Mouse (Mus musculus): ENCODE data around the gene Mical1. TPM values are rescaled to one million over a fixed set of nuclear protein-coding genes. Genes with fewer than 3 reads are reported as not detected.
A peak's percentile ranks its signal among the peaks of the same experiment; 100 is the strongest.

Mical1 gene
- polyA plus RNA-seq, 1 experiment from 2014 or later, result 4.3 TPM

- no peaks in the 10 kb centered on the region for H3K27me3 ChIP-seq (ENCODE audit: insufficient read depth, low read length)
- no peaks in the 10 kb centered on the region for H3K9me3 ChIP-seq (ENCODE audit: low read length)
- 5% methylated on average over 5 of the region's 5 CpGs for WGBS (ENCODE audit: insufficient replicate concordance)
- DNase-seq, result no peak
- no peak for ATAC-seq
- peak overlapping the region; percentile 98; the same call in 1 of the 2 replicates for H3K27ac ChIP-seq (ENCODE audit: low read depth)
- peaks cover 16% of the 10 kb centered on the region for H3K36me3 ChIP-seq (replicated peaks; ENCODE audit: insufficient read depth, low read length)
- H3K4me1 ChIP-seq (ENCODE audit: insufficient read depth), result peaks cover 30% of the 10 kb centered on the region
- peak overlapping the region; percentile 99 for H3K4me3 ChIP-seq (ENCODE audit: low read depth, low read length)
- H3K4me2 ChIP-seq (ENCODE audit: low read depth, low read length), result peak overlapping the region; percentile 71
- TF ChIP-seq EP300 (IDR thresholded peaks at IDR 0.05; ENCODE audit: low read depth), result no peak
- TF ChIP-seq CTCF (IDR thresholded peaks at IDR 0.05; ENCODE audit: low read depth), result no peak
- peak overlapping the region; percentile 97 for H3K9ac ChIP-seq (replicated peaks)
Measured at GRCm38 (mm10) chr10:41520410-41520673, 44.2 kb downstream of the Mical1 start.

DNA sequence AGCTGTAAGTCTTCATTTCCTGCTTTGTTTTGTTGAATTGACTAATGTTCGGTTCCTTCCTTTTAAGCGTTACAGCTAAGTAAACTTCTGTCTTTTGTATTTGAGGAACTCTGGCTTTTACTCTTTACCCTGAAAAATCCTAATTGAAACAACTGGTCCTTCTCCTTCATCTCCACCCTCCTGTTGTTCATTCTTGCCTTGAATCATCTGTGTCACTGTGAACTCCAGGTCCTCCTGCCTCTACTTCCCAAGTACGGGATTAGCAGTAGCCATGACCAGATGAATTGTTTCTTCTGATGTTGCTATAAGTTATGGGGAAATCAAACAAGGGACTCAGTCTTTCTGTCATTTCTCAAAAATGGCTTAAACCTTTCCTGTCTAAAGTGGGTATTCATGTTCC lies 47.3 kb downstream of the Mical1 start:
- ATAC-seq (no peak), DNase-seq (no peak)
- Histone ChIP-seq H3K9ac (replicated peaks) (no peak overlapping the region), H3K4me1 (ENCODE audit: insufficient read depth) (peaks cover 30% of the 10 kb centered on the region), H3K27ac (ENCODE audit: low read depth) (peak overlapping the region; percentile 75; the same call in 1 of the 2 replicates), H3K36me3 (replicated peaks; ENCODE audit: insufficient read depth, low read length) (peaks cover 38% of the 10 kb centered on the region), H3K4me2 (ENCODE audit: low read depth, low read length) (peak overlapping the region; percentile 71; the same call in 1 of the 2 replicates), H3K9me3 (ENCODE audit: low read length) (no peaks in the 10 kb centered on the region), H3K27me3 (ENCODE audit: insufficient read depth, low read length) (no peaks in the 10 kb centered on the region), H3K4me3 (ENCODE audit: low read depth, low read length) (peak overlapping the region; percentile 10; the same call in 1 of the 2 replicates)
- no peak for TF ChIP-seq CTCF (IDR thresholded peaks at IDR 0.05; ENCODE audit: low read depth)
- TF ChIP-seq EP300 (IDR thresholded peaks at IDR 0.05; ENCODE audit: low read depth), result no peak
- WGBS (ENCODE audit: insufficient replicate concordance), result 46% methylated on average over 3 of the region's 3 CpGs

- Histone ChIP-seq H3K4me1 (ENCODE audit: insufficient read depth) (peaks cover 28% of the 10 kb centered on the region), H3K9ac (replicated peaks) (no peak overlapping the region), H3K36me3 (replicated peaks; ENCODE audit: insufficient read depth, low read length) (peaks cover 53% of the 10 kb centered on the region), H3K4me2 (ENCODE audit: low read depth, low read length) (no peak overlapping the region), H3K9me3 (ENCODE audit: low read length) (no peaks in the 10 kb centered on the region), H3K4me3 (ENCODE audit: low read depth, low read length) (no peak overlapping the region), H3K27ac (ENCODE audit: low read depth) (no peak overlapping the region), H3K27me3 (ENCODE audit: insufficient read depth, low read length) (no peaks in the 10 kb centered on the region)
- TF ChIP-seq EP300 (IDR thresholded peaks at IDR 0.05; ENCODE audit: low read depth), result no peak
- no peak for TF ChIP-seq CTCF (IDR thresholded peaks at IDR 0.05; ENCODE audit: low read depth)
- 75% methylated on average over 1 of the region's 1 CpGs for WGBS (ENCODE audit: insufficient replicate concordance)
- no peak for ATAC-seq
- no peak for DNase-seq
Measured at GRCm38 (mm10) chr10:41525696-41526095, 49.6 kb downstream of the Mical1 start.

DNA sequence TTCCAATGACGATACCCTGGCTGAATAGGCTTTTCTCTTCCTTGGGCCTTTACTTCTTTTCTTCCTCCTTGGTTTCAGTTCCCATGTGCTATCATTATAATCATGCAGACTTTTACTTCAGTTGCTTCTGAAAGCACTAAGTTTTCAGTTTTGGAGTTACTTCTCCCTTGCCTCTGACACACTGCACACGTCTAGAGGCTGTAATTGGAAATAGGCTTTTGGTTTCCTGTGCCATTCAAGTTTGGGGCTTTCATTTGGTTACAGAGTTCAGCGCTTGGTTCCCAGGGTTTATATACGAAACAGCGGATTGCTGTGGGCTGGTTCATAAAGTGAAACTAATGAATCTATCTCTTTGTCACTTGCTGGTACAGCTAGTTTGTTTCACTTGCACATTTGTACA lies 53.9 kb downstream of the Mical1 start:
- WGBS (ENCODE audit: insufficient replicate concordance), result 76% methylated on average over 5 of the region's 5 CpGs
- no peak for ATAC-seq

GRCm38 (mm10) chr10:41535991-41536390 lies 59.9 kb downstream of the Mical1 start:
- TF ChIP-seq EP300 (IDR thresholded peaks at IDR 0.05; ENCODE audit: low read depth) (no peak), CTCF (IDR thresholded peaks at IDR 0.05; ENCODE audit: low read depth) (no peak)
- H3K9me3 ChIP-seq (ENCODE audit: low read length), result no peaks in the 10 kb centered on the region
- H3K27ac ChIP-seq (ENCODE audit: low read depth), result no peak overlapping the region
- H3K4me2 ChIP-seq (ENCODE audit: low read depth, low read length), result no peak overlapping the region
- ATAC-seq (no peak), DNase-seq (no peak)
- H3K4me1 ChIP-seq (ENCODE audit: insufficient read depth), result no peaks in the 10 kb centered on the region
- H3K4me3 ChIP-seq (ENCODE audit: low read depth, low read length), result no peak overlapping the region
- WGBS (ENCODE audit: insufficient replicate concordance), result 91% methylated on average over 2 of the region's 2 CpGs
- H3K36me3 ChIP-seq (replicated peaks; ENCODE audit: insufficient read depth, low read length), result peaks cover 25% of the 10 kb centered on the region
- H3K27me3 ChIP-seq (ENCODE audit: insufficient read depth, low read length), result no peaks in the 10 kb centered on the region
- H3K9ac ChIP-seq (replicated peaks), result no peak overlapping the region

More for the DNA sequence above, 53.9 kb downstream of the Mical1 start:
- Histone ChIP-seq H3K27me3 (ENCODE audit: insufficient read depth, low read length) (no peaks in the 10 kb centered on the region), H3K27ac (ENCODE audit: low read depth) (no peak overlapping the region; the same call in 1 of the 2 replicates), H3K4me1 (ENCODE audit: insufficient read depth) (peaks cover 7% of the 10 kb centered on the region), H3K4me2 (ENCODE audit: low read depth, low read length) (no peak overlapping the region), H3K9ac (replicated peaks) (no peak overlapping the region), H3K36me3 (replicated peaks; ENCODE audit: insufficient read depth, low read length) (peaks cover 62% of the 10 kb centered on the region), H3K4me3 (ENCODE audit: low read depth, low read length) (no peak overlapping the region), H3K9me3 (ENCODE audit: low read length) (no peaks in the 10 kb centered on the region)
- TF ChIP-seq CTCF (IDR thresholded peaks at IDR 0.05; ENCODE audit: low read depth), result no peak
- TF ChIP-seq EP300 (IDR thresholded peaks at IDR 0.05; ENCODE audit: low read depth), result no peak
- DNase-seq, result no peak

Other genes with a start within 250 kb of the Mical1 start
- gene Fig4, start 173.1 kb upstream of the Mical1 start, polyA plus RNA-seq (2015; fragmentation: Nextera tagmentation; extraction: Ambion mirVana), result 5.8 and 6.0 TPM in 2 replicates
- not detected in 2 replicates for gene Ak9, start 172.3 kb upstream of the Mical1 start, polyA plus RNA-seq (2015; fragmentation: Nextera tagmentation; extraction: Ambion mirVana)
- 3.9 and 4.7 TPM in 2 replicates for gene Zbtb24, start 25.9 kb upstream of the Mical1 start, polyA plus RNA-seq (2015; fragmentation: Nextera tagmentation; extraction: Ambion mirVana)
- gene Smpd2, start 14.1 kb downstream of the Mical1 start, polyA plus RNA-seq (2015; fragmentation: Nextera tagmentation; extraction: Ambion mirVana), result 17.9 and 19.7 TPM in 2 replicates
- 0.22 and 0.25 TPM in 2 replicates for gene Ppil6, start 14.1 kb downstream of the Mical1 start, polyA plus RNA-seq (2015; fragmentation: Nextera tagmentation; extraction: Ambion mirVana)
- 77.8 and 93.3 TPM in 2 replicates for gene Cd164, start 43.1 kb downstream of the Mical1 start, polyA plus RNA-seq (2015; fragmentation: Nextera tagmentation; extraction: Ambion mirVana)
- 0.36 and 0.62 TPM in 2 replicates for gene Ccdc162, start 240.3 kb downstream of the Mical1 start, polyA plus RNA-seq (2015; fragmentation: Nextera tagmentation; extraction: Ambion mirVana)